Mouse (Mus musculus) kidney, embryonic 16.5 days (tissue): ENCODE data around the gene Kif5c. TPM values are rescaled to one million over a fixed set of nuclear protein-coding genes. Genes with fewer than 3 reads are reported as not detected.

Source experiments
- ATAC-seq: fragments of 200-750 bp; cut with Nextera tagmentation; 2 replicates; pipeline ENCODE4 v1.8.0; 2017; ENCODE audit warnings: moderate TSS enrichment; ENCODE audit not compliant: low FRiP score, low TSS enrichment
- H3K27ac ChIP-seq: fragments of 300-500 bp; sonication (generic); 2 replicates; pipeline ENCODE4 v1.5.1; 2014; ENCODE audit warnings: low read length
- H3K27me3 ChIP-seq: fragments of 300-500 bp; sonication (generic); 2 replicates; pipeline ENCODE4 v1.6.1; 2014; ENCODE audit warnings: low read length, control low read depth, mixed read lengths; ENCODE audit not compliant: insufficient read depth
- H3K36me3 ChIP-seq: fragments of 300-500 bp; sonication (generic); 2 replicates; pipeline ENCODE4 v1.6.1; 2014; ENCODE audit warnings: low read length, control low read depth, mixed read lengths; ENCODE audit not compliant: insufficient read depth
- H3K4me1 ChIP-seq: fragments of 300-500 bp; sonication (generic); 2 replicates; pipeline ENCODE4 v1.6.1; 2014; ENCODE audit warnings: low read length, control low read depth, mixed read lengths; ENCODE audit not compliant: insufficient read depth
- H3K4me2 ChIP-seq: fragments of 300-500 bp; sonication (generic); replicated peaks from 2 replicates; pipeline ENCODE4 v1.6.1; 2014; ENCODE audit warnings: low read depth, low read length
- H3K4me3 ChIP-seq: fragments of 300-500 bp; sonication (generic); 2 replicates; pipeline ENCODE4 v1.5.1; 2014; ENCODE audit warnings: mild to moderate bottlenecking, low read length
- H3K9ac ChIP-seq: fragments of 300-500 bp; sonication (generic); replicated peaks from 2 replicates; pipeline ENCODE4 v1.6.1; 2014; ENCODE audit warnings: low read length
- H3K9me3 ChIP-seq: fragments of 300-500 bp; sonication (generic); 2 replicates; pipeline ENCODE4 v1.6.1; 2016; ENCODE audit warnings: low read length, control low read depth
- WGBS: fragments of 180-500 bp; shearing (Covaris S2); extraction: QIAGEN DNeasy Blood & Tissue Kit; methylation state at CpG from one replicate; pipeline ENCODE4 v1.1.7; 2014; 5-methylcytosine and 5-hydroxymethylcytosine counted together
- polyA plus RNA-seq: library from polyadenylated mRNA; unstranded; fragments of >200 nt; fragmentation: Nextera tagmentation; extraction: Ambion mirVana; gene quantifications from 2 replicates; pipeline ENCODE4 v1.2.1, GENCODE M21; 2015

Kif5c gene
- polyA plus RNA-seq, 1 experiment from 2014 or later, result 5.0 TPM

GRCm38 (mm10) chr2:49726672-49727071 lies 107.6 kb downstream of the Kif5c start:
- Histone ChIP-seq H3K4me1 (no peaks in the 10 kb centered on the region; the same call in 1 of the 2 replicates), H3K9ac (no peak overlapping the region), H3K27ac (peak overlapping the region; percentile 27; the same call in 1 of the 2 replicates), H3K4me2 (no peak overlapping the region), H3K9me3 (no peaks in the 10 kb centered on the region), H3K4me3 (no peak overlapping the region), H3K36me3 (no peaks in the 10 kb centered on the region), H3K27me3 (no peaks in the 10 kb centered on the region)
- peak; percentile 37 for ATAC-seq
- WGBS, result 80% methylated on average over 11 of the region's 11 CpGs

- no peak overlapping the region for H3K4me2 ChIP-seq
- peak overlapping the region; percentile 27; the same call in 1 of the 2 replicates for H3K27ac ChIP-seq
- no peak overlapping the region for H3K4me3 ChIP-seq
- no peak overlapping the region for H3K9ac ChIP-seq
- H3K9me3 ChIP-seq, result no peaks in the 10 kb centered on the region
- WGBS, result 10% methylated on average over 7 of the region's 7 CpGs
- H3K4me1 ChIP-seq, result no peaks in the 10 kb centered on the region; the same call in 1 of the 2 replicates
- H3K27me3 ChIP-seq, result no peaks in the 10 kb centered on the region
- ATAC-seq, result peak; percentile 88
- H3K36me3 ChIP-seq, result no peaks in the 10 kb centered on the region
These were observed 108.1 kb downstream of the Kif5c start for GRCm38 (mm10) chr2:49727199-49727598.

DNA sequence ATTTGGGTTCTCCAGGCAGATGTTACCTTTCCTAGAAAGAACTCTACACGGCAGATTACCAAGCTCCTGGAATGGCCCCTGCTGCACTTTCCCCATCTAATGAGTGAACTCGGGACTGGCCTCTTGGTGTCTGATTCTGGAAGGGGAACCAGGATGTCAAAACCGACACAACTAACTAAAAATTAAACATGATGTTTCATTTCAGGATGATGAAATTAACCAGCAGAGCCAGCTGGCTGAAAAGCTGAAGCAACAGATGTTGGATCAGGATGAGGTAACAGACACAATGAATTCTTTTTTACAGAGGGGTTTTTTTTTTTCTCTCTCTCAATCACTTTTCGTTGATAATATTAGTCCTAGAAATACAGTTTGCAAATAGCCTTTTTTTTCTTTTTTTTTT lies 108.6 kb downstream of the Kif5c start:
- H3K27me3 ChIP-seq, result no peaks in the 10 kb centered on the region
- no peaks in the 10 kb centered on the region for H3K9me3 ChIP-seq
- no peak overlapping the region for H3K4me3 ChIP-seq
- no peak overlapping the region for H3K9ac ChIP-seq
- no peak overlapping the region for H3K27ac ChIP-seq
- H3K4me1 ChIP-seq, result peaks cover 4% of the 10 kb centered on the region; the same call in 1 of the 2 replicates
- no peak for ATAC-seq
- 80% methylated on average over 4 of the region's 4 CpGs for WGBS
- no peak overlapping the region for H3K4me2 ChIP-seq
- no peaks in the 10 kb centered on the region for H3K36me3 ChIP-seq

DNA sequence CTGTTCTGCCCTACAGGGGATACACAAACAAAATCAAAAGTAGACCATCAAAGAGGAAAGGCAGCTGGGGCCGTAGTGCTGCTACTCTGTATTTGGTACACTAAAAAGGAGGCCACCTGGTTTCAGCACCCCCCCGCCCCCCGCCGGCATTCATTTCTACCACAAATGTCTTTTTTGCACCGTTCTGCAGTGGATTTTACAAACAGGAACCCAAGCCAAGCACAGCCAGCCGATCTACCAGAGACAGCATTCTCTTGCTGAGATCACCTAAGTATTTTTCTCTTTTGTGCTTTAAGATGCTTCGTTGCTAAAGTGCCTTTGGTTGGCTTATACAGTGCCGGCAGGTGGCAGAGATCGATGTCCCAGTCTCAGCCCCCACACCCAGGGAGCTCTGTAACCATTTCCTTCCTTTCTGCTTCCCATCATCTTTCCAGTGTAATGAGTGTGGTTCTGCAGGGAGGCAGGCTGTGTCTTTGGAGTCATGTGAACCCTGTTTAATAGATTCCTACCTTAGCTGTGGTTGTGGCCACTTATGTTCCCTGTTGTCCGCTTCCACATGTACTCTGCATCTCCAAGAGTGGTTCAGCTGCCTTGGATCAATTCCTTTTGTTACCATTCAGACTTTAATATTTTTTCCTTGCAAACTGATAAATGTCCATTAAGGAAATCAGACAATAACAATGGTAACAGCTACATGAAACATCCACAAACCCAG lies 110.0 kb downstream of the Kif5c start:
- no peak overlapping the region for H3K9ac ChIP-seq
- H3K9me3 ChIP-seq, result no peaks in the 10 kb centered on the region
- H3K4me3 ChIP-seq, result no peak overlapping the region
- ATAC-seq, result no peak
- 79% methylated on average over 10 of the region's 10 CpGs for WGBS
- no peaks in the 10 kb centered on the region for H3K36me3 ChIP-seq
- no peaks in the 10 kb centered on the region for H3K27me3 ChIP-seq
- no peak overlapping the region for H3K4me2 ChIP-seq
- H3K27ac ChIP-seq, result no peak overlapping the region
- H3K4me1 ChIP-seq, result peaks cover 7% of the 10 kb centered on the region

GRCm38 (mm10) chr2:49729611-49729969 lies 110.5 kb downstream of the Kif5c start:
- peaks cover 10% of the 10 kb centered on the region for H3K4me1 ChIP-seq
- no peak overlapping the region for H3K4me2 ChIP-seq
- no peaks in the 10 kb centered on the region for H3K9me3 ChIP-seq
- no peaks in the 10 kb centered on the region for H3K36me3 ChIP-seq
- no peak overlapping the region for H3K9ac ChIP-seq
- ATAC-seq, result no peak
- H3K4me3 ChIP-seq, result no peak overlapping the region
- no peaks in the 10 kb centered on the region for H3K27me3 ChIP-seq
- H3K27ac ChIP-seq, result no peak overlapping the region
- 87% methylated on average over 2 of the region's 2 CpGs for WGBS

GRCm38 (mm10) chr2:49730183-49730582 lies 111.1 kb downstream of the Kif5c start:
- Histone ChIP-seq H3K27me3 (no peaks in the 10 kb centered on the region), H3K4me1 (peaks cover 10% of the 10 kb centered on the region), H3K4me3 (no peak overlapping the region), H3K27ac (no peak overlapping the region), H3K36me3 (no peaks in the 10 kb centered on the region), H3K4me2 (no peak overlapping the region), H3K9me3 (no peaks in the 10 kb centered on the region), H3K9ac (no peak overlapping the region)
- WGBS, result 49% methylated on average over 5 of the region's 5 CpGs
- ATAC-seq, result no peak

DNA sequence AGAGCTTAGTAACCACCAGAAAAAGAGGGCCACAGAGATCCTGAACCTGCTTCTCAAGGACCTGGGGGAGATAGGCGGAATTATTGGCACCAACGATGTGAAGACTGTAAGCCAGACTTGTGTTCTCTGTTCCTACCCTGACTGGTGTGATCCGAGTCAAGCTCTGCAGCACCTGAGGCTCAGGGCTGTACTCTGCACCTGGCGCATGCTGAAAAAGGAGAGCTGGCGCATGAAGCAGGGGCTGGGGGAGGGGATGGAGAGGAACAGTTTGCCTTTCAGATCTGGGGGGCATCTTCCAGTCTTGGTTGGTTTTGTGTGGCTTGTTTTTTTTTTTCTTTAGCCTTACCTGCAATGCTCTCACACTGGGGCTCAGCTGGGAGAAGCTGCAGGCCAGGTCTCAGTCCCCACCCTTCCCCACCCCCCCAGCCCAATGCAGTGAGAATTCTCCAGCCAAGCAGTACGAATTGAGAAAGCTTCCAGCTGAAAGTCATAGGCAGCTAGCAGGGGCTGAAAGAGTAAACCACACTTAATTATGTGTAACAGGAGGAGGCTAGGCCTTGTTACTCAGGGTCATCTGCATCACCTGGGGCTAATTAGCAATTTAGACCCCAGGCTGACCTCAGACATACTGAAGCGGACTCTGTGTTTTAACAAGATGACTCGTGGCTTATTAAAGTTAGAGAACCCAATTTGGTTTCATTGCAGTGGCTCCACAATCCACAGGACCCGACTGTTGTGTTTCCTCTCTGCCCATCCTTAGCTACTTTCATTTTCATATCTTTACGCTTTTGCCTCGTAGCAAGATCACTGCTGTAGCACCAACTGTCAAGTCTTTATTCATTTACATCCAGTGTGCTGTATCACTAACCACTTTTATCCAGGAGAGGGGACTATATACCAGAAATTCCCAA lies 113.9 kb downstream of the Kif5c start:
- peak; percentile 60 for ATAC-seq
- H3K27me3 ChIP-seq, result no peaks in the 10 kb centered on the region
- peak overlapping the region; percentile 27 for H3K4me2 ChIP-seq
- no peaks in the 10 kb centered on the region for H3K36me3 ChIP-seq
- peaks cover 10% of the 10 kb centered on the region for H3K4me1 ChIP-seq
- H3K9ac ChIP-seq, result peak overlapping the region; percentile 15; the same call in 1 of the 2 replicates
- H3K4me3 ChIP-seq, result no peak overlapping the region
- WGBS, result 24% methylated on average over 11 of the region's 11 CpGs
- no peaks in the 10 kb centered on the region for H3K9me3 ChIP-seq
- peak overlapping the region; percentile 65 for H3K27ac ChIP-seq

- Histone ChIP-seq H3K27ac (peak overlapping the region; percentile 65), H3K4me1 (peaks cover 10% of the 10 kb centered on the region), H3K36me3 (no peaks in the 10 kb centered on the region), H3K9me3 (no peaks in the 10 kb centered on the region), H3K4me2 (peak overlapping the region; percentile 27), H3K27me3 (no peaks in the 10 kb centered on the region), H3K9ac (no peak overlapping the region), H3K4me3 (no peak overlapping the region)
- 34% methylated on average over 7 of the region's 7 CpGs for WGBS
- peak; percentile 77 for ATAC-seq
These were observed 114.5 kb downstream of the Kif5c start for GRCm38 (mm10) chr2:49733656-49734008.

GRCm38 (mm10) chr2:49734013-49734780 lies 115.1 kb downstream of the Kif5c start:
- Histone ChIP-seq H3K4me3 (no peak overlapping the region), H3K4me2 (peak overlapping the region; percentile 27), H3K9me3 (no peaks in the 10 kb centered on the region), H3K27me3 (no peaks in the 10 kb centered on the region), H3K9ac (no peak overlapping the region), H3K27ac (peak overlapping the region; percentile 65), H3K4me1 (peaks cover 10% of the 10 kb centered on the region), H3K36me3 (no peaks in the 10 kb centered on the region)
- 50% methylated on average over 7 of the region's 7 CpGs for WGBS
- 0 out of 2 replicates have a peak, but pooled peaks have one; percentile 32 for ATAC-seq
